Mouse (Mus musculus): ENCODE measurements around the gene Eva1b.

Gene Eva1b

GRCm38 (mm10) chr4:126147533-126148160 lies at the start of gene Eva1b:
Eva1b (plus strand) TSS chr4:126147744.
- peak; percentile 89 for DNase-seq

GRCm38 (mm10) chr4:126099365-126099764 lies 48.2 kb upstream of the Eva1b start:
- DNase-seq: no peak

DNA sequence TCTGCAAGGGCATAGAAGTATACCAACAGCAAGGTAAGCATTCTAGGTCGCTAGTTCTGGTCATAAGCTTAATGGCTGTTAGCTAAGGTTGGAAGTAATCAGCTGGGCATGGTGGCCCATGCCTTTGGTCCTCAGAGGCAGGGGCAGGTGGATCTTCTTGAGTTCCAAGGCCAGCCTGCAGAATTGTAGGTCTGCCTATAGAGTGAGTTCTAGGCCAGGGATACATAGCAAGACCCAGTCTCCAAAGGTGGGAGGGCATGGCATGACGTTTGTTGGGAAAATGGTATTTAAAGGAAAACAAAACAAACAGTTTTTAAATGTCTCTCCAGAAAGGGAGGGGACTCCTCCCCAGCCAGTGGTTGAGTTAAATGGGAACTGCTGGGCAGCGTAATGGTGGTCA lies 46.8 kb upstream of the Eva1b start:
- no peak for DNase-seq

- no peak for DNase-seq
These were observed 45.3 kb upstream of the Eva1b start for GRCm38 (mm10) chr4:126102061-126102841.

DNA sequence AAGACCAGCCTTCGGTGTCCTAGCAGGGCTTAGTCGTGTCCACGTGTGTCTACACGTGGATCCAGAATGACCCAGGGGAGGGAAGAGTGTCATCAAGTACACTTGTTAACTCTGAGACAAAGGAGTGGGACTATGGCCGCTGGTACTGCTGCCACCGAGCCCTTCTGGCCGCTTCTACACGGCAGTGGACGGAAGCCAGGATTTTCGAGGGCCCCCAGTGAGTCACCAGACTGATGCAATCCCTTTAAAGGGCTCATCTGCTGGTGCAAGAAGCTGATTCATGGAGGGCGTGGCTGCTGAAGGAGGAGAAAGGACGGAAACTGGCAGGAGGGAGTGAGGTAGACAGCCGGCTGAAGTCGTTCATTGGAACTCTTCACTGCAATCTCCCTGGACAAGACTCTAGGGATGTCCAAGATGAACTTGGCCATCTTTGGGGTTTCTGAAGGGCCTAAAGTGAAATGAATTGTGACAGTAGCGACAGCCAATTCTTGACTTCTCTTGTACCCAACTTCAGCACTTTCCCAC lies 44.4 kb upstream of the Eva1b start:
- peak; percentile 79 for DNase-seq

DNA sequence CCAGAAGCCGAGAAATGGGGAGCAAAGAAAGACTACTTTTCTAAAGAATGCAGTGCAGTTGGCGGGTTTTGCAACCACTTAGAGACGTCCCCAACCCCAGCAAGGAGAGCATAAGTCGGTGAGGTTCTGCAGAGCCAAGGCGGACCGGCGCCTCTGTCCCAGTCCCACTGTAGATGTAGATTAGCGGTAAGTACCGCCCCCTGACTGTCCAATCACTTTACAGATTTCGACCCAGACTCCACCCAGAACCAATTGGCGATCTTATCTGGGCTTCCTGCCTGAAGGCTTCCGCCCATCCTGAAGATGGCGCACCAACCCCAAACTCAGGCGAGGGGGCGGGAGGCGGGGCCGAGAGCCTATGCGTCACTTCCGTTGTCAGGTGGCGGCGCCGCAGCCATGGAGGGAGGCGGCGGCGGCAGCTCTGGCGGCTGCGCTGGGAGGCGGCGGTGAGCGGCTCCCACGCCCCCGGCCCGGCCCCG lies 43.9 kb upstream of the Eva1b start, which contains the start of gene Stk40:
Gene Stk40, plus strand, starts transcription at position 368 of the 479 bp plus-strand sequence.
- DNase-seq: peak; percentile 94

- peak; percentile 83 for DNase-seq
These were observed 43.1 kb upstream of the Eva1b start for GRCm38 (mm10) chr4:126104261-126105075.

GRCm38 (mm10) chr4:126105131-126105783 lies 42.3 kb upstream of the Eva1b start:
- DNase-seq: no peak

DNA sequence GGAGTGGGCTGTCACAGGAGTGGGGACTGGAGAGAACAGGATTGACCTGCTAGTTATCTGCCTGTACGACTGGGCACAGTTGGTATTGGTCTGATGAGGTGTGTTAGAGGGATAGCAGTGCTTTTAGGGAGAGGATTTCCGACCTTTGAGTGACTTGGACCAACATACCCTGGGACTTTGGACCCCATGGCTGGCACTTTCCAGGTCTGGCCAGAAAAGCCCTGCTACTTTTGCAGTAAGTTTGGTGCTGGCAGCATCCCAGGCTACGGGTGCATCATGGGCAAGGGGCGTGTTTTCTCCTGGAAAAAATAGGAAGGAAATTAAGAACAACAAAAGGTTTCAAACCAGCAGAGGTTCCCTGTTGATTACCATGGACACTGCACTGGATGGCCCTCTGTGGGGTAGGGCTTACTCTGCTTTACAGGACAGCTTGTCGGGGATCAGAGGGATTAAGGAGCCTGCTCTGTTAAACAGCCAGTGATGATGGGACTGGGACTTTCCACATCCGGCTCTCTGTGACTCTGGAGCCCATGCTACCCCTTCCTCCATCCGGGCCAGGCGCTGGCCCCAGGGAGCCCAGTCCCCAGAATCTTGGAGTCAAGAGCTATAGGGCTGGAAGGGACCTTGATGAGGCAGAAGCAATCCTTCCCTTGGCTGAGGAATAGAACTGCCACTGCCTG lies 39.3 kb upstream of the Eva1b start:
- DNase-seq: peak; percentile 87

DNA sequence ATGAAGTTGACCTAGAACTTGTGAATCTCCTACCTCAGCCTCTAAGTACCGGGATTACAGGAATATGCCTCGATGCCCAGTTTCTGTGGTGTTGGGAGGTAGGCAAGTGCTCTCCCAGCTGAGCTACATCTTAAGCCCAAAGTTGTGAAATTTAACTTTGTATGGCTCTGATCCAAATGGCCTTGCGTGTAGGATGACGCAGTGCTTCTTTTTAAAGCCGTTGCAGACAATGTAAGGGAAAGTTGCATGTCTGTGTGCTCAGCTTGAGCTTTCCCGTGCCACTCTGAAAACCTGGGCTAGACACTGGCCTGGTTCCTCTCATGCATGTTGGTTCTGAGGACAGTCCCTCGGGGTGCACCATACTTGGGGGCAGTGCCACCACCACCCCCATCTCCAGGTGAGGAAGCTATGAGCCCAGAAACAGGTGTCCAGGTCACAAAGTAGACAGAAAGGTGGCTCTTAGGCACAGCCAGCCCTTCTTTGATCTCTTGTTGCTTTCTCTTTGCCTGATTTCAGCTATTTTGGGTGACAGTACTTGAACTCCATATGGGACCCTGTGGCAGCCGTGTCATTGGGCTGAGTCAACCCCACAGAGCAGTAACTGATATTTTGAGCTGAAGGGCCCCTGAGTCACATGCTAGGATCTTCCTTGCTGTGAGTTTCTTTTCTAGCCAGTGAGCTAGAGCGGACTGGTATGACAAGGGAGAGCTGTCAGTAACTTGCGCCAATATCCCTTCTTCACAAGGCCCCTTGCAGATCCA lies 37.8 kb upstream of the Eva1b start:
- DNase-seq: no peak

DNA sequence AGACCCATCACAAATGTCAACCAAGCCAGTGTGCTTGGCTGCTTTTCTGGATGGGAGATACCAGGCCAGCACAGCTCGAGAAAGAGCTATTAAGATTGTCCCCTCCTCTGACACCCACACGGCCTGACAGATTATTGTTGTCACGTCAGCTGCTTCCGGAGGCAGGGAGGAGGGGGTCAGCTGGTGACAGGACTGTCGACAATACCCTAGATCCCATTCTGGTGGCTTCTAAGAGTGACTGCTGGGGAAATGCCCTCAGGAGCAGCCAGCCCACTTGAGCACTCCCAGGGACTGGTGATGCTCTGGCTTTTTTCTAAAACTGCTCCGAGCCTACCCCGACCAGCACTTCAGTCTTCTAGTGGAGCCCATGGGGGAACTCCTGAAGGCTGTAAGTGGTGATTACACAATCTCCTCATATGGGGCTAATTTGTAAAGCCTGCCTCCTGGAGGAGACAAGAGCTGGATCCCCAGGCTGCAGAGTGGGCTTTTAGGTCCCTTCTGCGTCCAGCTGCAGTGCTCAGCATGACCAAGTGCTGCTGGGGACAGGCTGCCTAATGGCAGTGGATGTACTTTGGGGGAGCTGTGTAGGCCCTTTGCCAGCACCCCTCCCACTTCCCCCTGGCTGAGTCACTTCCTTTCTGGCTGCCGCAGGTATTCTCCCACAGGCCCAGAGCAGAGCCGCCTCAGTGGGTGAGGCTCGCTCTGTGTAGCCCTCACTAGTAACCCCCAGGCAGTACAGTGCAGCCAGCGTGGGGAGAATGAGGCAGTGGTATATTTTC lies 37.0 kb upstream of the Eva1b start:
- DNase-seq: peak; percentile 87

GRCm38 (mm10) chr4:126111153-126111549 lies 36.4 kb upstream of the Eva1b start:
- no peak for DNase-seq

- DNase-seq: no peak
These were observed 34.3 kb upstream of the Eva1b start for GRCm38 (mm10) chr4:126113243-126113642.

- peak; percentile 66 for DNase-seq
These were observed 33.6 kb upstream of the Eva1b start for GRCm38 (mm10) chr4:126113943-126114342.

DNA sequence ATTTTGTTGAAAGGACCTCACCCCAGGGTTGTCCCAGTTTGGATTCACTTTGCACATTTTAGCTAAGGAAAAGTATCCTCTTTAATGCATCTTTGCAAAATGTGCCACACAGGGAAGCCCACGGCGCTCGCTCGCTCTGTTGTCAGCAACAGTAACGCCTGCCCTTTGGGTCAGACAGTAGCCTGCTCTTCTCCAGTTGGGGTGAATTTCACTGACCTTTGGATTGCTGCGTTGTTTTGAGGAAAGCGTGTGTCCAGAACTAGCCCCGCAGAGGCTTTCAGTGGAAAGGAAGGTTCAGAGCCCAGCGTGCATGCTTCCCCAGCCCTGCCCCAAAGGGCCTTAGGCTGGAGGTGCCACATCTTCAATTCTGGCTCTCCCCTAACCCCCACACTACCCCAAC lies 32.1 kb upstream of the Eva1b start:
- DNase-seq: no peak

- no peak for DNase-seq
These were observed 31.5 kb upstream of the Eva1b start for GRCm38 (mm10) chr4:126115871-126116521.

DNA sequence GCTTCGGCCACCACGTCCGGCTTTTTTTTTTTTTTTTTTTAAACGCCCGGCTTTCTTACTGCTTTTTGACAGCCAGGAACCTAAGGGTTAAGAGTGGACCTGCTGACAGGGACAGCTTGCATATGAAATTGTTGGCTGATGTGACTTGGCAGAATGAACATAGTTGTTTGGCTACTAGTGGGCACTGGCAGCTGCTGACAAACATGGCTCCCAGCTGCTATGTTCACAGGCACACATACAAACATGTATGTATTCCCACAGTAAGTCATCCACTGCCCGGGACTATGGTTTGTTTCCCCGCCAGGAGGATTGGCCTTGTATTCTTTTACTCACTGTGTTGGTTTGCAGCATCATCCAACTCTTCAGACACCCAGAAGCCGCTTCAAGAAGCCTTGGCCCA lies 30.4 kb upstream of the Eva1b start:
- DNase-seq: no peak

DNA sequence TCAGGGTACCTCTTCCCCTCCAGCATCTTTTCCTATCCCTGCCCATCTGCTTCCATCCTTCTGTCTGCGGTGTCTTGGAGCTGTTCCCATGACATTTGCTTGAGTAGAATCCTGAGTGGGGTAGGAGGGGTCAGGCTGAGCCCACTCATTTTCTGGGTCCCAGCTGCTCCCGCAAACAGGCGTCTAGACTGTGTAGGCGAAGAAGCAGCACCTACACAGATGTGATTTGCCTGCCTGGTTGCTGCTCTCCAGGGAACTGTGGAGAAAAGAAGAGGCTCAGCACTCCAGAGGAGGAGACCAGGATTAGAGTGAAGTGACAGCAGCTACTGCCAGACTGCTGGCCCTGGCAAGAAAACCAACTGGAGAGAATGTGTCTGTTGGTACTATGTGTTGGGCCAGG lies 28.9 kb upstream of the Eva1b start:
- DNase-seq: no peak

DNA sequence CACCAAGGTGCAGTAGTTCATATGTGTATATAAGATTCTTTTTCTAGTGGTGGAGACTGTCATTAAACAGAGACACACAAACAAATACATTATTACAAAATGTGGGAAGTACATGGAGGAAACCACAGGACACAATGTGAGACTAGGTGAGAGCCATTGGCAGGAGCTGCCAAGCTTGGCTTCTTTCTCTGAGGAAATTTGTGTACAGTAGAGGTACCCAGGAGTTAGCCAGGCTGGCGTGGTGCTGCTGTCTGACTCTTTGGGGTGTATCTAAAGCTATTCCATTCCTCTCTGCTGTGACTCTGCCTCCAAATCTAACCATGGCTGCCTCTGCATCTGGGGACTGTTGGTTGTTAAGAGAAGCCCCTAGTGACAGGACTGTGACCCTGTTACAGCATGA lies 28.5 kb upstream of the Eva1b start:
- no peak for DNase-seq

GRCm38 (mm10) chr4:126120052-126120451 lies 27.5 kb upstream of the Eva1b start:
- no peak for DNase-seq
